9 mouse cellular contexts compared by ENCODE assay signal in genomic region chr1:38601802-38602508, GRCm38 (mm10).
DNase-seq lines count a peak whose midpoint lies in the region; TF ChIP-seq lines count a peak whose summit lies in the region.
"Had no signal": no experiment of that assay in that cellular context is flagged by ENCODE, and none has a peak within 500 bp of the region (broad histone marks: within the 10 kb centered on the region; RNA-seq: fewer than 3 reads in every experiment).

No protein-coding gene starts in this region.

- peak; percentile 20 for DNase-seq in gastrocnemius, adult 2 months
- DNase-seq in gastrocnemius, postnatal 36 days: no peak
- DNase-seq in spleen, adult 2 months (ENCODE audit: low read depth in 1 of 2, low spot score in 2 of 2): peak in 1 of 2 experiments; percentile 8
- DNase-seq in spleen, postnatal 4 days (ENCODE audit: low spot score in 2 of 2): no peak
- no peak for DNase-seq in limb, embryonic 10.5 days (ENCODE audit: low spot score)
- no peak for DNase-seq in left cerebral cortex, postnatal 14 days (ENCODE audit: low spot score in 2 of 2)
- no peak for DNase-seq in ovary, postnatal 10 days (ENCODE audit: low spot score)
- DNase-seq in right cerebral cortex, postnatal 10 days (ENCODE audit: low spot score in 2 of 2): no peak

- peaks cover 4% of the 10 kb centered on the region; the same call in 1 of the 2 replicates for H3K4me1 ChIP-seq in spleen, adult 2 months (ENCODE audit: control insufficient read depth, insufficient read depth, insufficient read length)
- H3K4me1 ChIP-seq in limb, embryonic 10.5 days: peaks cover 34% of the 10 kb centered on the region

- no peak for TF ChIP-seq POLR2A in spleen, adult 2 months (IDR thresholded peaks at IDR 0.05; ENCODE audit: low read depth, low read length)

- no peaks in the 10 kb centered on the region for H3K9me3 ChIP-seq in limb, embryonic 10.5 days (replicated peaks)

- 48% methylated on average over 11 of the region's 11 CpGs for WGBS in spleen, adult 2 months
- WGBS in limb, embryonic 10.5 days: 68% methylated on average over 11 of the region's 11 CpGs

- peak overlapping the region; percentile 64 for H3K27ac ChIP-seq in gastrocnemius, adult 2 months
- H3K27ac ChIP-seq in spleen, adult 2 months (ENCODE audit: insufficient read depth, low read length): 0 out of 2 replicates have a peak overlapping the region, but pooled peaks have one; percentile 15
- peak overlapping the region; percentile 27; the same call in 1 of the 2 replicates for H3K27ac ChIP-seq in limb, embryonic 10.5 days
- H3K27ac ChIP-seq: liver, embryonic 14.5 days had no signal

- intact Hi-C loops in gastrocnemius, adult 2 months (cut with DNase I): no loop called here
- intact Hi-C loops in gastrocnemius, postnatal 36 days (cut with DNase I): loop anchor here (10.0 kb wide), 1 partner anchor 417 kb away; no protein-coding TSS in a partner anchor
- intact Hi-C loops in left cerebral cortex, postnatal 14 days (cut with DNase I): no loop called here

- H3K27me3 ChIP-seq in spleen, adult 2 months (ENCODE audit: control insufficient read depth, insufficient read depth, low read length): no peaks in the 10 kb centered on the region
- H3K27me3 ChIP-seq in limb, embryonic 10.5 days (ENCODE audit: low read depth, poor library complexity, severe bottlenecking): no peaks in the 10 kb centered on the region

- 0 out of 2 replicates have a peak, but pooled peaks cover 2% of the 10 kb centered on the region for H3K36me3 ChIP-seq in spleen, adult 2 months (ENCODE audit: control insufficient read depth, insufficient read depth, low read length)
- H3K36me3 ChIP-seq in limb, embryonic 10.5 days: peaks cover 86% of the 10 kb centered on the region

- no peak for TF ChIP-seq CTCF in gastrocnemius, adult 2 months (IDR thresholded peaks at IDR 0.05)
- TF ChIP-seq CTCF in spleen, adult 2 months (IDR thresholded peaks at IDR 0.05; ENCODE audit: extremely low read depth, insufficient read depth, insufficient read length, insufficient replicate concordance): no peak

- H3K4me3 ChIP-seq in gastrocnemius, adult 2 months: no peak overlapping the region
- H3K4me3 ChIP-seq in spleen, adult 2 months (ENCODE audit: extremely low read depth, insufficient read depth, insufficient read length): no peak overlapping the region
- no peak overlapping the region for H3K4me3 ChIP-seq in limb, embryonic 10.5 days
